Mouse (Mus musculus) forebrain, embryonic 10.5 days (tissue): ENCODE measurements around the gene Ttc30a1. TPM values are rescaled to one million over a fixed set of nuclear protein-coding genes. Genes with fewer than 3 reads are reported as not detected.
A peak's percentile ranks its signal among the peaks of the same experiment; 100 is the strongest.
"Not testable (repeated sequence)": the region's sequence is repeated elsewhere in the genome, so short reads cannot be mapped to it uniquely, and the experiment has no call there.

Experiments
- DNase-seq: peaks from one replicate; pipeline ENCODE4 v3.0.0-alpha.2; 2017; ENCODE audit warnings: low spot score; ENCODE audit errors: extremely low spot score
- H3K27ac ChIP-seq: fragments of 300-500 bp; sonication (generic); 2 replicates; pipeline ENCODE4 v1.5.1; 2016; ENCODE audit warnings: mild to moderate bottlenecking
- H3K27me3 ChIP-seq: fragments of 300-500 bp; sonication (generic); 2 replicates; pipeline ENCODE4 v1.6.1; 2016; ENCODE audit warnings: mild to moderate bottlenecking; ENCODE audit not compliant: poor library complexity, severe bottlenecking
- H3K36me3 ChIP-seq: fragments of 300-500 bp; sonication (generic); replicated peaks from 2 replicates; pipeline ENCODE4 v1.6.1; 2016; ENCODE audit warnings: mild to moderate bottlenecking, moderate library complexity
- H3K4me1 ChIP-seq: fragments of 300-500 bp; sonication (generic); 2 replicates; pipeline ENCODE4 v1.6.1; 2016
- H3K4me3 ChIP-seq: fragments of 300-500 bp; sonication (generic); 2 replicates; pipeline ENCODE4 v1.5.1; 2016; ENCODE audit warnings: mild to moderate bottlenecking, moderate library complexity
- H3K9me3 ChIP-seq: fragments of 300-500 bp; sonication (generic); 2 replicates; pipeline ENCODE4 v1.6.1; 2016; ENCODE audit warnings: mild to moderate bottlenecking, moderate library complexity
- WGBS: fragments of 180-500 bp; shearing (Covaris S2); methylation state at CpG from one replicate; pipeline ENCODE4 v1.1.7; 2016; 5-methylcytosine and 5-hydroxymethylcytosine counted together
- polyA plus RNA-seq: library from polyadenylated mRNA; unstranded; fragments of >200 nt; fragmentation: Nextera tagmentation; extraction: Ambion mirVana; gene quantifications from 2 replicates; pipeline ENCODE4 v1.2.1, GENCODE M21; 2016

Ttc30a1 gene
- polyA plus RNA-seq, 1 experiment from 2014 or later = 10.5 TPM

- H3K9me3 ChIP-seq, DNase-seq, H3K4me3 ChIP-seq, H3K4me1 ChIP-seq, H3K27ac ChIP-seq, H3K27me3 ChIP-seq, H3K36me3 ChIP-seq: not testable (repeated sequence)
- 26% methylated on average over 24 of the region's 24 CpGs for WGBS
Observed at GRCm38 (mm10) chr2:75977752-75978368, 3.9 kb downstream of the Ttc30a1 start, which contains the start of gene Ttc30a2. Ttc30a2 (minus strand) TSS chr2:75978170.

GRCm38 (mm10) chr2:75976070-75976469 is 5.7 kb downstream of the Ttc30a1 start:
- H3K4me3 ChIP-seq, DNase-seq, H3K4me1 ChIP-seq, H3K27ac ChIP-seq, H3K36me3 ChIP-seq, H3K9me3 ChIP-seq, H3K27me3 ChIP-seq: not testable (repeated sequence)
- 91% methylated on average over 2 of the region's 2 CpGs for WGBS

- 83% methylated on average over 9 of the region's 9 CpGs for WGBS
- no peaks in the 10 kb centered on the region for H3K27me3 ChIP-seq
Observed at GRCm38 (mm10) chr2:75974131-75974530, 7.6 kb downstream of the Ttc30a1 start.

GRCm38 (mm10) chr2:75964972-75965371 is 16.8 kb downstream of the Ttc30a1 start:
- H3K4me3 ChIP-seq = peak overlapping the region; percentile 32
- peak overlapping the region; percentile 40; the same call in 1 of the 2 replicates for H3K27ac ChIP-seq
- peaks cover 42% of the 10 kb centered on the region for H3K4me1 ChIP-seq
- H3K36me3 ChIP-seq = no peaks in the 10 kb centered on the region
- peaks cover 21% of the 10 kb centered on the region; the same call in 1 of the 2 replicates for H3K27me3 ChIP-seq
- H3K9me3 ChIP-seq = no peaks in the 10 kb centered on the region
- DNase-seq = peak; percentile 46
- 31% methylated on average over 5 of the region's 5 CpGs for WGBS

More at GRCm38 (mm10) chr2:75974131-75974530, 7.6 kb downstream of the Ttc30a1 start:
- Histone ChIP-seq H3K9me3 (no peaks in the 10 kb centered on the region), H3K4me1 (no peaks in the 10 kb centered on the region), H3K4me3 (no peak overlapping the region), H3K36me3 (no peaks in the 10 kb centered on the region), H3K27ac (no peak overlapping the region)
- no peak for DNase-seq

GRCm38 (mm10) chr2:75964512-75964911 is 17.3 kb downstream of the Ttc30a1 start:
- peak; percentile 64 for DNase-seq
- peaks cover 21% of the 10 kb centered on the region; the same call in 1 of the 2 replicates for H3K27me3 ChIP-seq
- WGBS = 21% methylated on average over 14 of the region's 14 CpGs
- H3K36me3 ChIP-seq = no peaks in the 10 kb centered on the region
- H3K27ac ChIP-seq = peak overlapping the region; percentile 40; the same call in 1 of the 2 replicates
- H3K9me3 ChIP-seq = no peaks in the 10 kb centered on the region
- peaks cover 46% of the 10 kb centered on the region for H3K4me1 ChIP-seq
- H3K4me3 ChIP-seq = peak overlapping the region; percentile 32

DNA sequence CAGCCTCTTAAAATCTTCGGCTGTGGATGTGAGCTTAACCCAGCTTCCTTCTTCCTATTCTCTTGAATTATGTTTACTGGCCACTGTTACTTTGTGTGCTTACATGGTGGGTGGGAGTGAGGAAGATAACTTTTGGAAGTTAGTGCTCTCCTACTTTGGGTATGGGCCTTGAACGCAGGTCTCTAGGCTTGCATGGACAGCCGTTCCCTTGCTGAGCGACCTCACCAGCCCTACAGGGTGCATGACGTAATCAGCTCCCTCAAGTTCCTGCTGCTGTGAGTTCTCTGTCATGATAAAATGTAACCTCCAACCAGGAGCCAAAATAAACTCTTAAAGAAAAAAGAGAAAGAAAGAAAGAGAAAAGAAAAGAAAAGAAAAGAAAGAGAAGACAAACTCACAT is 17.7 kb downstream of the Ttc30a1 start:
- Histone ChIP-seq H3K27me3 (peaks cover 21% of the 10 kb centered on the region; the same call in 1 of the 2 replicates), H3K4me1 (peaks cover 51% of the 10 kb centered on the region), H3K4me3 (0 out of 2 replicates have a peak overlapping the region, but pooled peaks have one; percentile 32), H3K27ac (peak overlapping the region; percentile 40; the same call in 1 of the 2 replicates), H3K9me3 (no peaks in the 10 kb centered on the region), H3K36me3 (no peaks in the 10 kb centered on the region)
- DNase-seq = no peak
- 70% methylated on average over 5 of the region's 5 CpGs for WGBS

- H3K9me3 ChIP-seq = no peaks in the 10 kb centered on the region
- H3K4me1 ChIP-seq = peaks cover 58% of the 10 kb centered on the region
- WGBS = 57% methylated on average over 10 of the region's 10 CpGs
- H3K27ac ChIP-seq = peak overlapping the region; percentile 40; the same call in 1 of the 2 replicates
- H3K4me3 ChIP-seq = no peak overlapping the region
- H3K36me3 ChIP-seq = no peaks in the 10 kb centered on the region
- H3K27me3 ChIP-seq = peaks cover 25% of the 10 kb centered on the region; the same call in 1 of the 2 replicates
- DNase-seq = no peak
Observed at GRCm38 (mm10) chr2:75963211-75963840, 18.4 kb downstream of the Ttc30a1 start.

GRCm38 (mm10) chr2:75960366-75961330 is 21.1 kb downstream of the Ttc30a1 start:
- Histone ChIP-seq H3K4me3 (peak overlapping the region; percentile 30), H3K27me3 (peaks cover 34% of the 10 kb centered on the region; the same call in 1 of the 2 replicates), H3K36me3 (no peaks in the 10 kb centered on the region), H3K9me3 (0 out of 2 replicates have a peak, but pooled peaks cover 5% of the 10 kb centered on the region), H3K27ac (peak overlapping the region; percentile 78), H3K4me1 (peaks cover 56% of the 10 kb centered on the region)
- DNase-seq = peak; percentile 31
- 53% methylated on average over 15 of the region's 15 CpGs for WGBS

DNA sequence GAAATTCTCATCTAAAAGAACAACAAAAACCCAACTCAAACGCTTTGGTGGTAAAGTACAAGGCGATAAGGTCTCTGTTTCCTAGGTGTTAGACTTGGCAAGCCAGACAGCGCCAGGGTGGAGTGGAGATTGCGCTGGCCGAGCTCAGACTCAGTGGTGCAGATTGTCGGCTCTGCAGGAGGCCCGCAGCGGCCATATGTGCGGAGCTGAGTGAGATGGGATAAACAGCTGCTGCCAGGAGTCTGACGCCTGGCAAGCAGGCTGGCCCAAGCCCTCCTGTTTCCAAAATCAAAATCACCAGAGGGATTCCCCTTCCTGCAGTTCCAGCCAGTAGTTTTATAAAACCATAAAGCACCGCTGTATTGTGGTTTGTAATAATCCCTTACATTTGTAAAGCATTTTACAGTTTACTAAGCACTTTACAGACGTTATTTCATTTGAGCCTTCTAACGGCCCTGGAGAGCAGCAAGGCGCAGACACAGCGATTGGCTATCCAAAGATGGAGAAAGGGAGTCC is 21.9 kb downstream of the Ttc30a1 start:
- 7% methylated on average over 15 of the region's 15 CpGs for WGBS
- H3K27me3 ChIP-seq = peaks cover 34% of the 10 kb centered on the region; the same call in 1 of the 2 replicates
- H3K4me3 ChIP-seq = peak overlapping the region; percentile 30
- peaks cover 55% of the 10 kb centered on the region for H3K4me1 ChIP-seq
- no peaks in the 10 kb centered on the region for H3K36me3 ChIP-seq
- H3K9me3 ChIP-seq = 0 out of 2 replicates have a peak, but pooled peaks cover 5% of the 10 kb centered on the region
- H3K27ac ChIP-seq = peak overlapping the region; percentile 78
- DNase-seq = peak; percentile 51

DNA sequence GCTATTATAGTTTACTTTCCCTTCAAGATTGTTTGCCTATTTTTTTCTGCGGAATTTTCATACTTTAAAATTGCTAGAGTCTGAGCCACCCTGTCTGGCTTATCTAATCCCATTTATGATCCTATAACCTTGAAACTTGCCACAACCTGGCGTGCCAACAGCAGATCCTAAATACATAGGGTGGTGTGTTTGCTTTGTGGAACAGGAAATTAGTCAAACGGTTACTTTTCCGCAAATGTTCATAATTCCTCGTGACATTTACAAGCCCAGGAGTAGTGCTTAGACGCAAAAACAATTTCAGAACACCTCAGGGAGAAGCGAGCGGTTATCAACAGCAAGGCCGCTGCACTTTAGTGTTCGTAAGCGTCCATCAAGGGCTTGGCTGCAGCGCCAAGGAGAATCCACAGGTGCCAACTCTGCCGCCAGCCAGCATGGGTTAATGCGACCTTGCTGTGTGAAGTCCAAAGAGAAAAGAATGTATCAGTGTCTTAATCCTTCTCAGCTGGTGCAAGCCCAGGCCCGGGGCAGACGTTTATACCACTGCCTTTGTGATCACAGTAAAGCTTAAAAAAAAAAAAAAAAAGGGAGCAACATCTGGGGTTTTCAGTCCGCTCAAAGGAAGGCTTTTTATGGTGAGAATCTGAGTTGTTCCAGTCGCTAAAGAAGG is 22.5 kb downstream of the Ttc30a1 start:
- 27% methylated on average over 18 of the region's 18 CpGs for WGBS

DNA sequence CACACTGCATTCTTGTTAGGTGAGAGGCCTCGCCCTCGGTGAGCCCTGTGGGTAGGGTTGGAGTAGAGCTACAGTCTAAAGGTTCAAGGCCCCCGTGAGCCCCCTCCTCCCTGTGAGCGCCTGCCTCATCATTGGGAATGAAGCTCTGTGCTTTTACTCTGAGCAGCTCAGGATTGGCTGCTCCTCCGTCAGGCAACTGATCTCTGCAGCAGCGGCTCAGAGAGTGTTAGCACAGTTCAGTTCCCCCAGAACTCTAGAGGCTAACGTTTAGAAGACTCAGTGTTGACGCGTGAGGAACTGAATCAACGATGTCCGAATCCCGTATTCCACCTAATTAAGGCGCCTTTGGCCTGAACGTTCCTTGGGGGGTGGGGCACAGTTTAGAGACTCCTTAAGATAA is 26.1 kb downstream of the Ttc30a1 start:
- Histone ChIP-seq H3K9me3 (0 out of 2 replicates have a peak, but pooled peaks cover 5% of the 10 kb centered on the region), H3K36me3 (no peaks in the 10 kb centered on the region), H3K27me3 (peaks cover 19% of the 10 kb centered on the region; the same call in 1 of the 2 replicates), H3K4me3 (no peak overlapping the region), H3K27ac (no peak overlapping the region), H3K4me1 (peaks cover 28% of the 10 kb centered on the region)
- 51% methylated on average over 14 of the region's 14 CpGs for WGBS
- DNase-seq = no peak

More for the DNA sequence above, 22.5 kb downstream of the Ttc30a1 start:
- no peaks in the 10 kb centered on the region for H3K36me3 ChIP-seq
- peak; percentile 55 for DNase-seq
- 0 out of 2 replicates have a peak, but pooled peaks cover 5% of the 10 kb centered on the region for H3K9me3 ChIP-seq
- H3K27ac ChIP-seq = peak overlapping the region; percentile 78
- H3K27me3 ChIP-seq = peaks cover 34% of the 10 kb centered on the region; the same call in 1 of the 2 replicates
- peaks cover 49% of the 10 kb centered on the region for H3K4me1 ChIP-seq
- H3K4me3 ChIP-seq = peak overlapping the region; percentile 30
